Mouse (Mus musculus): Measurements from ENCODE around the gene C1qtnf1. TPM values are rescaled to one million over a fixed set of nuclear protein-coding genes. Genes with fewer than 3 reads are reported as not detected.

Gene C1qtnf1
- polyA plus RNA-seq, 1 experiment from 2014 or later, result 3.3 TPM

- H3K9me3 ChIP-seq, result no peaks in the 10 kb centered on the region
- H3K4me1 ChIP-seq, result peaks cover 43% of the 10 kb centered on the region
- H3K27me3 ChIP-seq (ENCODE audit: insufficient read depth, poor library complexity, severe bottlenecking), result no peaks in the 10 kb centered on the region
- H3K4me3 ChIP-seq, result no peak overlapping the region
- 81% methylated on average over 6 of the region's 6 CpGs for WGBS
- no peak overlapping the region for H3K27ac ChIP-seq
- no peak for DNase-seq (ENCODE audit: low spot score)
- peaks cover 51% of the 10 kb centered on the region for H3K36me3 ChIP-seq
Measured at GRCm38 (mm10) chr11:118415630-118416029, 12.4 kb upstream of the C1qtnf1 start.

GRCm38 (mm10) chr11:118416046-118416445 lies 12.0 kb upstream of the C1qtnf1 start:
- Histone ChIP-seq H3K36me3 (peaks cover 47% of the 10 kb centered on the region), H3K4me3 (no peak overlapping the region), H3K27me3 (ENCODE audit: insufficient read depth, poor library complexity, severe bottlenecking) (no peaks in the 10 kb centered on the region), H3K9me3 (no peaks in the 10 kb centered on the region), H3K4me1 (peaks cover 42% of the 10 kb centered on the region), H3K27ac (no peak overlapping the region)
- no peak for DNase-seq (ENCODE audit: low spot score)
- WGBS, result 91% methylated on average over 7 of the region's 7 CpGs

- peaks cover 35% of the 10 kb centered on the region for H3K36me3 ChIP-seq
- 94% methylated on average over 9 of the region's 9 CpGs for WGBS
- 0 out of 2 replicates have a peak, but pooled peaks cover under 1% of the 10 kb centered on the region for H3K27me3 ChIP-seq (ENCODE audit: insufficient read depth, poor library complexity, severe bottlenecking)
- DNase-seq (ENCODE audit: low spot score), result no peak
- no peaks in the 10 kb centered on the region for H3K9me3 ChIP-seq
- H3K4me3 ChIP-seq, result peak overlapping the region; percentile 92
- peaks cover 35% of the 10 kb centered on the region for H3K4me1 ChIP-seq
- no peak overlapping the region for H3K27ac ChIP-seq
Measured at GRCm38 (mm10) chr11:118417496-118417895, 10.5 kb upstream of the C1qtnf1 start.

- Histone ChIP-seq H3K9me3 (no peaks in the 10 kb centered on the region), H3K27ac (peak overlapping the region; percentile 94), H3K27me3 (ENCODE audit: insufficient read depth, poor library complexity, severe bottlenecking) (peaks cover 5% of the 10 kb centered on the region; the same call in 1 of the 2 replicates), H3K4me3 (peak overlapping the region; percentile 92), H3K4me1 (peaks cover 32% of the 10 kb centered on the region), H3K36me3 (peaks cover 35% of the 10 kb centered on the region)
- 7% methylated on average over 12 of the region's 12 CpGs for WGBS
- no peak for DNase-seq (ENCODE audit: low spot score)
Measured at GRCm38 (mm10) chr11:118418442-118418833, 9.6 kb upstream of the C1qtnf1 start.

- H3K27ac ChIP-seq, result peak within 1 kb of the TSS; percentile 94
- peak within 1 kb of the TSS; percentile 92 for H3K4me3 ChIP-seq
- peaks cover 5% of the 10 kb centered on the region; the same call in 1 of the 2 replicates for H3K27me3 ChIP-seq (ENCODE audit: insufficient read depth, poor library complexity, severe bottlenecking)
- WGBS, result under 1% methylated on average over 50 of the region's 50 CpGs
- H3K36me3 ChIP-seq, result peaks cover 31% of the 10 kb centered on the region
- H3K4me1 ChIP-seq, result peaks cover 35% of the 10 kb centered on the region
- peak; percentile 99 for DNase-seq (ENCODE audit: low spot score)
- no peaks in the 10 kb centered on the region for H3K9me3 ChIP-seq
Measured at GRCm38 (mm10) chr11:118418834-118419504, 9.0 kb upstream of the C1qtnf1 start, which contains the start of gene Cant1. Cant1 (minus strand) TSS chr11:118419086.

- no peaks in the 10 kb centered on the region for H3K9me3 ChIP-seq
- WGBS, result 68% methylated on average over 7 of the region's 7 CpGs
- no peak for DNase-seq (ENCODE audit: low spot score)
Measured at GRCm38 (mm10) chr11:118420261-118420660, 7.7 kb upstream of the C1qtnf1 start.

GRCm38 (mm10) chr11:118423266-118423971 lies 4.6 kb upstream of the C1qtnf1 start:
- Histone ChIP-seq H3K4me3 (peak overlapping the region; percentile 49), H3K9me3 (no peaks in the 10 kb centered on the region), H3K27ac (peak overlapping the region; percentile 56; the same call in 1 of the 2 replicates), H3K27me3 (ENCODE audit: insufficient read depth, poor library complexity, severe bottlenecking) (peaks cover 8% of the 10 kb centered on the region), H3K36me3 (no peaks in the 10 kb centered on the region), H3K4me1 (peaks cover 53% of the 10 kb centered on the region)
- 6% methylated on average over 18 of the region's 18 CpGs for WGBS
- peak; percentile 87 for DNase-seq (ENCODE audit: low spot score)

More at GRCm38 (mm10) chr11:118420261-118420660, 7.7 kb upstream of the C1qtnf1 start:
- peaks cover 5% of the 10 kb centered on the region; the same call in 1 of the 2 replicates for H3K27me3 ChIP-seq (ENCODE audit: insufficient read depth, poor library complexity, severe bottlenecking)
- H3K27ac ChIP-seq, result no peak overlapping the region
- H3K4me3 ChIP-seq, result no peak overlapping the region
- H3K36me3 ChIP-seq, result peaks cover 18% of the 10 kb centered on the region
- peaks cover 48% of the 10 kb centered on the region for H3K4me1 ChIP-seq

- no peaks in the 10 kb centered on the region for H3K9me3 ChIP-seq
- no peak overlapping the region for H3K27ac ChIP-seq
- H3K4me1 ChIP-seq, result peaks cover 56% of the 10 kb centered on the region
- H3K27me3 ChIP-seq (ENCODE audit: insufficient read depth, poor library complexity, severe bottlenecking), result peaks cover 14% of the 10 kb centered on the region
- DNase-seq (ENCODE audit: low spot score), result no peak
- whole genome bisulfite sequencing, result 50% methylated on average over 13 of the region's 13 CpGs
- H3K36me3 ChIP-seq, result no peaks in the 10 kb centered on the region
- no peak overlapping the region for H3K4me3 ChIP-seq
Measured at GRCm38 (mm10) chr11:118424621-118425335, 3.2 kb upstream of the C1qtnf1 start.

GRCm38 (mm10) chr11:118426765-118427164 lies 1.2 kb upstream of the C1qtnf1 start:
- Histone ChIP-seq H3K4me1 (peaks cover 68% of the 10 kb centered on the region), H3K4me3 (no peak overlapping the region), H3K36me3 (no peaks in the 10 kb centered on the region), H3K27ac (no peak overlapping the region), H3K27me3 (ENCODE audit: insufficient read depth, poor library complexity, severe bottlenecking) (peaks cover 14% of the 10 kb centered on the region), H3K9me3 (no peaks in the 10 kb centered on the region)
- WGBS, result 66% methylated on average over 5 of the region's 5 CpGs
- no peak for DNase-seq (ENCODE audit: low spot score)

GRCm38 (mm10) chr11:118427266-118427779 lies 680 bp upstream of the C1qtnf1 start:
- no peak for DNase-seq (ENCODE audit: low spot score)
- Histone ChIP-seq H3K27ac (peak overlapping the region; percentile 43; the same call in 1 of the 2 replicates), H3K4me3 (no peak overlapping the region), H3K36me3 (no peaks in the 10 kb centered on the region), H3K4me1 (peaks cover 72% of the 10 kb centered on the region), H3K27me3 (ENCODE audit: insufficient read depth, poor library complexity, severe bottlenecking) (peaks cover 14% of the 10 kb centered on the region), H3K9me3 (no peaks in the 10 kb centered on the region)
- 34% methylated on average over 3 of the region's 3 CpGs for WGBS

- DNase-seq (ENCODE audit: low spot score), result no peak
- WGBS, result 11% methylated on average over 11 of the region's 11 CpGs
- H3K9me3 ChIP-seq, result no peaks in the 10 kb centered on the region
- H3K4me3 ChIP-seq, result peak overlapping the region; percentile 49
- peak overlapping the region; percentile 43 for H3K27ac ChIP-seq
- H3K36me3 ChIP-seq, result no peaks in the 10 kb centered on the region
- H3K4me1 ChIP-seq, result peaks cover 75% of the 10 kb centered on the region
- H3K27me3 ChIP-seq (ENCODE audit: insufficient read depth, poor library complexity, severe bottlenecking), result peaks cover 9% of the 10 kb centered on the region; the same call in 1 of the 2 replicates
Measured at GRCm38 (mm10) chr11:118428460-118428868, 461 bp downstream of the C1qtnf1 start.

- WGBS, result 61% methylated on average over 8 of the region's 8 CpGs
- Histone ChIP-seq H3K9me3 (no peaks in the 10 kb centered on the region), H3K36me3 (no peaks in the 10 kb centered on the region), H3K4me1 (peaks cover 75% of the 10 kb centered on the region), H3K27ac (peak overlapping the region; percentile 43; the same call in 1 of the 2 replicates), H3K4me3 (peak overlapping the region; percentile 49), H3K27me3 (ENCODE audit: insufficient read depth, poor library complexity, severe bottlenecking) (peaks cover 9% of the 10 kb centered on the region; the same call in 1 of the 2 replicates)
- DNase-seq (ENCODE audit: low spot score), result no peak
Measured at GRCm38 (mm10) chr11:118428944-118429709, 1.1 kb downstream of the C1qtnf1 start.
